In genomic region chr5:112286608-112286983, GRCm38 (mm10) we compare ENCODE assay signal across 16 mouse cellular contexts. TPM values are rescaled to one million over a fixed set of nuclear protein-coding genes. Genes with fewer than 3 reads are reported as not detected.
A peak's percentile ranks its signal among the peaks of the same experiment; 100 is the strongest.
DNase-seq lines count a peak whose midpoint lies in the region; ATAC-seq and TF ChIP-seq lines count a peak whose summit lies in the region.
"Had no signal": no experiment of that assay in that cellular context is flagged by ENCODE, and none has a peak within 500 bp of the region (broad histone marks: within the 10 kb centered on the region; RNA-seq: fewer than 3 reads in every experiment).

No protein-coding gene starts in this region.

- 0 out of 2 replicates have a peak overlapping the region, but pooled peaks have one; percentile 9 for H3K4me2 ChIP-seq in liver, embryonic 11.5 days
- H3K4me2 ChIP-seq in liver, postnatal 0 days (ENCODE audit: low read depth, low read length), result peak overlapping the region; percentile 0; the same call in 1 of the 2 replicates
- H3K4me2 ChIP-seq: heart, embryonic 13.5 days; hindbrain, embryonic 15.5 days had no signal

- no peaks in the 10 kb centered on the region for H3K27me3 ChIP-seq in liver, embryonic 11.5 days (replicated peaks; ENCODE audit: control insufficient read depth, insufficient read depth, low read length)
- no peaks in the 10 kb centered on the region for H3K27me3 ChIP-seq in liver, postnatal 0 days (ENCODE audit: insufficient read depth, low read length)
- H3K27me3 ChIP-seq: heart, embryonic 13.5 days; hindbrain, embryonic 15.5 days had no signal

- no peak for TF ChIP-seq CTCF in bone marrow, adult 2 months (IDR thresholded peaks at IDR 0.05; ENCODE audit: control insufficient read depth, insufficient read depth, low read length)
- TF ChIP-seq CTCF in liver, postnatal 0 days (IDR thresholded peaks at IDR 0.05; ENCODE audit: low read depth), result no peak

- no peaks in the 10 kb centered on the region; the same call in 1 of the 2 replicates for H3K36me3 ChIP-seq in liver, embryonic 11.5 days (ENCODE audit: control insufficient read depth, insufficient read depth, low read length)
- peaks cover 5% of the 10 kb centered on the region; the same call in 1 of the 2 replicates for H3K36me3 ChIP-seq in liver, postnatal 0 days (replicated peaks; ENCODE audit: insufficient read depth, low read length)
- H3K36me3 ChIP-seq: hindbrain, embryonic 15.5 days had no signal

- ATAC-seq in liver, embryonic 11.5 days (replicated peaks; ENCODE audit: low FRiP score), result no peak
- ATAC-seq in CD4-positive, CD25-positive, alpha-beta regulatory T cell, adult 4 months, result peak; percentile 57
- no peak for ATAC-seq in liver, postnatal 0 days
- no peak for ATAC-seq in frontal cortex, adult (ENCODE audit: low TSS enrichment)

- H3K9me3 ChIP-seq in liver, embryonic 11.5 days (ENCODE audit: control insufficient read depth, low read length), result no peaks in the 10 kb centered on the region
- H3K9me3 ChIP-seq in liver, postnatal 0 days (ENCODE audit: low read length), result no peaks in the 10 kb centered on the region
- H3K9me3 ChIP-seq: heart, embryonic 13.5 days; hindbrain, embryonic 15.5 days had no signal

- H3K4me3 ChIP-seq in liver, embryonic 11.5 days (ENCODE audit: low read depth, low read length), result no peak overlapping the region
- no peak overlapping the region for H3K4me3 ChIP-seq in bone marrow, adult 2 months (replicated peaks; ENCODE audit: control insufficient read depth, low read depth, low read length)
- no peak overlapping the region for H3K4me3 ChIP-seq in liver, postnatal 0 days (ENCODE audit: low read depth, low read length)
- H3K4me3 ChIP-seq: erythroblast, embryonic 14.5 days; heart, embryonic 13.5 days; hindbrain, embryonic 15.5 days; myocyte had no signal

- WGBS in liver, embryonic 11.5 days, result 51% methylated on average over 2 of the region's 2 CpGs
- WGBS in bone marrow, adult 2 months, result 30% methylated on average over 2 of the region's 2 CpGs
- WGBS in liver, postnatal 0 days (ENCODE audit: insufficient replicate concordance), result 27% methylated on average over 2 of the region's 2 CpGs

- peaks cover 66% of the 10 kb centered on the region for H3K4me1 ChIP-seq in liver, embryonic 11.5 days (replicated peaks; ENCODE audit: control insufficient read depth, insufficient read depth, low read length)
- H3K4me1 ChIP-seq in bone marrow, adult 2 months (ENCODE audit: control insufficient read depth, insufficient read depth, low read length), result peaks cover 34% of the 10 kb centered on the region
- peaks cover 91% of the 10 kb centered on the region for H3K4me1 ChIP-seq in liver, postnatal 0 days (ENCODE audit: insufficient read depth)

- no peak for DNase-seq in liver, embryonic 11.5 days (ENCODE audit: low spot score)
- DNase-seq in liver, result no peak
- DNase-seq in liver, postnatal 0 days, result no peak
- no peak for DNase-seq in urinary bladder, postnatal 36 days (ENCODE audit: low spot score in 2 of 2)
- no peak for DNase-seq in kidney, postnatal 36 days
- DNase-seq: adrenal gland, postnatal 14 days; cerebellum, postnatal 14 days; layer of hippocampus, adult 9-11 months; right cerebral cortex, postnatal 14 days had no signal

- H3K27ac ChIP-seq in liver, embryonic 11.5 days (ENCODE audit: low read depth, low read length), result peak overlapping the region; percentile 51; the same call in 1 of the 2 replicates
- H3K27ac ChIP-seq in bone marrow, adult 2 months (ENCODE audit: control insufficient read depth, insufficient read depth, low read depth, low read length, poor library complexity), result peak overlapping the region; percentile 25; the same call in 1 of the 2 replicates
- H3K27ac ChIP-seq in liver, postnatal 0 days (ENCODE audit: low read depth), result peak overlapping the region; percentile 71
- H3K27ac ChIP-seq: hindbrain, embryonic 15.5 days had no signal

- no peak for TF ChIP-seq POLR2A in bone marrow, adult 2 months (IDR thresholded peaks at IDR 0.05; ENCODE audit: borderline replicate concordance, control insufficient read depth, low read depth, low read length)

- no peak overlapping the region; the same call in 1 of the 2 replicates for H3K9ac ChIP-seq in liver, embryonic 11.5 days (ENCODE audit: low read depth, low read length)
- no peak overlapping the region for H3K9ac ChIP-seq in liver, postnatal 0 days (replicated peaks)
- H3K9ac ChIP-seq: heart, embryonic 13.5 days; hindbrain, embryonic 15.5 days had no signal

- no peak for TF ChIP-seq EP300 in liver, postnatal 0 days (IDR thresholded peaks at IDR 0.05; ENCODE audit: low read depth)

RNA-seq across cellular contexts. Expression of gene Tpst2, which starts 10.1 kb away (rescaled TPM):
- polyA plus RNA-seq in liver, embryonic 11.5 days (2014; fragmentation: Nextera tagmentation; extraction: Ambion mirVana), result 66.0 and 66.7 TPM in 2 replicates
- polyA plus RNA-seq in CD4-positive, CD25-positive, alpha-beta regulatory T cell, adult 4 months (2017; shearing (Covaris generic)), result 10 to 100 TPM; 58.0 to 61.9 TPM
- polyA plus RNA-seq in bone marrow, adult 2 months (2011; ENCODE audit: insufficient read depth, insufficient read length, low replicate concordance, missing spikeins), result 27.4 and 43.3 TPM in 2 replicates
- polyA plus RNA-seq in liver, postnatal 0 days (2015; fragmentation: Nextera tagmentation; extraction: Ambion mirVana), result 34.5 and 36.2 TPM in 2 replicates

RNA-seq across cellular contexts. Expression of gene Crybb1, which starts 31.0 kb away (rescaled TPM):
- 0.31 and 0.45 TPM in 2 replicates for polyA plus RNA-seq in liver, embryonic 11.5 days (2014; fragmentation: Nextera tagmentation; extraction: Ambion mirVana)
- not detected for polyA plus RNA-seq in CD4-positive, CD25-positive, alpha-beta regulatory T cell, adult 4 months (2017; shearing (Covaris generic))
- not detected in 2 replicates for polyA plus RNA-seq in bone marrow, adult 2 months (2011; ENCODE audit: insufficient read depth, insufficient read length, low replicate concordance, missing spikeins)
- 0.33 TPM in 1 of 2 replicates, not detected in the other for polyA plus RNA-seq in liver, postnatal 0 days (2015; fragmentation: Nextera tagmentation; extraction: Ambion mirVana)
- polyA plus RNA-seq: erythroblast, embryonic 14.5 days had no signal

RNA-seq across cellular contexts. Expression of gene Cryba4, which starts 34.3 kb away (rescaled TPM):
- polyA plus RNA-seq in liver, embryonic 11.5 days (2014; fragmentation: Nextera tagmentation; extraction: Ambion mirVana), result 0.84 and 1.3 TPM in 2 replicates
- 1 to 10 TPM in 1 of 2 experiments, not detected in 1; 1.3 TPM for polyA plus RNA-seq in CD4-positive, CD25-positive, alpha-beta regulatory T cell, adult 4 months (2017; shearing (Covaris generic))
- polyA plus RNA-seq in bone marrow, adult 2 months (2011; ENCODE audit: insufficient read depth, insufficient read length, low replicate concordance, missing spikeins), result 3.4 TPM in 1 of 2 replicates, not detected in the other
- 0.59 and 0.86 TPM in 2 replicates for polyA plus RNA-seq in liver, postnatal 0 days (2015; fragmentation: Nextera tagmentation; extraction: Ambion mirVana)
- polyA plus RNA-seq: erythroblast, embryonic 14.5 days had no signal

RNA-seq across cellular contexts. Expression of gene Tfip11, which starts 39.6 kb away (rescaled TPM):
- polyA plus RNA-seq in liver, embryonic 11.5 days (2014; fragmentation: Nextera tagmentation; extraction: Ambion mirVana), result 24.5 and 30.5 TPM in 2 replicates
- polyA plus RNA-seq in CD4-positive, CD25-positive, alpha-beta regulatory T cell, adult 4 months (2017; shearing (Covaris generic)), result 10 to 100 TPM; 17.0 to 37.0 TPM
- polyA plus RNA-seq in bone marrow, adult 2 months (2011; ENCODE audit: insufficient read depth, insufficient read length, low replicate concordance, missing spikeins), result 10.2 and 20.3 TPM in 2 replicates
- 6.7 and 8.0 TPM in 2 replicates for polyA plus RNA-seq in liver, postnatal 0 days (2015; fragmentation: Nextera tagmentation; extraction: Ambion mirVana)

RNA-seq across cellular contexts. Expression of gene Srrd, which starts 56.2 kb away (rescaled TPM):
- polyA plus RNA-seq in liver, embryonic 11.5 days (2014; fragmentation: Nextera tagmentation; extraction: Ambion mirVana), result 35.3 and 36.5 TPM in 2 replicates
- polyA plus RNA-seq in CD4-positive, CD25-positive, alpha-beta regulatory T cell, adult 4 months (2017; shearing (Covaris generic)), result 1 to 10 TPM; 1.2 to 4.6 TPM
- 8.0 and 14.1 TPM in 2 replicates for polyA plus RNA-seq in bone marrow, adult 2 months (2011; ENCODE audit: insufficient read depth, insufficient read length, low replicate concordance, missing spikeins)
- 9.4 and 10.6 TPM in 2 replicates for polyA plus RNA-seq in liver, postnatal 0 days (2015; fragmentation: Nextera tagmentation; extraction: Ambion mirVana)
